Mouse (Mus musculus) olfactory bulb, adult 2 months (tissue): ENCODE measurements around the gene Ggct.

Source experiments
- CTCF ChIP-seq: fragments of 200-500 bp; IDR thresholded peaks from 2 replicates; pipeline ENCODE4 v1.5.1; 2012; ENCODE audit warnings: low read depth, mild to moderate bottlenecking, low read length, moderate library complexity; ENCODE audit not compliant: insufficient read depth
- POLR2A ChIP-seq: fragments of 200-500 bp; IDR thresholded peaks from 2 replicates; pipeline ENCODE4 v1.6.1; 2012; ENCODE audit warnings: mild to moderate bottlenecking, low read depth, low read length, moderate library complexity; ENCODE audit not compliant: insufficient read depth

DNA sequence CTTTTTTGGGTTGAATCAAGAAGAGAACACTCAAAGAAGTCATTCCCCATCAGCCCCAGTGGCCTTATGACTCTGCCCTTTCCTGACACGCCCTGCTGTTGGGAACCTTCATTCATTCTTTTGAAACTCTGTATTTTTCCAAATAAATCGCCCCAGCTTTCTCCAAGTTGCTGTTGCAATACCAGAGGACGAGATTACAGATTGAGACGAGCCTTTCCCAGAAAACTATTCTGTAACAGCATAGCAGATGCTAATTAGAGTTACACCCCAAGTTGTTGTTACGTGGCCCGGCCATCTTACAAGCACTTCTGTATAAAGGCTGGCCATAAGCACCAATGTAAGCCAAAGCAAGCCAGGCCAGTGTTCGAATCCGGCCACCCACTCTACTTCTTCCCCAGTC is 35.1 kb downstream of the Ggct start:
- no peak for TF ChIP-seq POLR2A
- no peak for TF ChIP-seq CTCF
